Mouse (Mus musculus) cerebellum, adult 2 months (tissue): ENCODE data around the gene Parva.

Source experiments
- CTCF ChIP-seq: fragments of 200-500 bp; IDR thresholded peaks from 2 replicates; pipeline ENCODE4 v1.5.1; 2011; ENCODE audit warnings: low read depth, mild to moderate bottlenecking, control low read depth, low read length, moderate library complexity, borderline replicate concordance; ENCODE audit not compliant: insufficient read depth
- POLR2A ChIP-seq: fragments of 200-500 bp; IDR thresholded peaks from 2 replicates; pipeline ENCODE4 v1.6.1; 2011; ENCODE audit warnings: low read length, control low read depth, borderline replicate concordance; ENCODE audit not compliant: insufficient read depth

GRCm38 (mm10) chr7:112595226-112595850 is 168.0 kb downstream of the Parva start:
- no peak for TF ChIP-seq CTCF
- TF ChIP-seq POLR2A = no peak
